Mouse (Mus musculus) cerebellum, adult 9-11 months (tissue): ENCODE results near the gene Tssk3.

ENCODE experiments used
- DNase-seq: peaks from one replicate; pipeline ENCODE4 v3.0.0; 2022

Tssk3 gene

GRCm38 (mm10) chr4:129447778-129448563 lies 42.9 kb downstream of the Tssk3 start:
- DNase-seq: no peak

GRCm38 (mm10) chr4:129447360-129447759 lies 43.5 kb downstream of the Tssk3 start:
- DNase-seq: no peak

- DNase-seq: no peak
Observed at GRCm38 (mm10) chr4:129441145-129441544, 49.7 kb downstream of the Tssk3 start.

GRCm38 (mm10) chr4:129440340-129441063 lies 50.3 kb downstream of the Tssk3 start, which contains the start of gene Zbtb8b:
Gene Zbtb8b, minus strand, starts transcription at chr4:129440853.
- peak; percentile 85 for DNase-seq
